Mouse (Mus musculus) heart, postnatal 0 days (tissue): ENCODE measurements at regions not wholly inside any gene's neighbourhood (a gene's known extent, or its start where the extent isn't known, plus 50 kb on each side); places are given as distances from the start of the nearest gene placed in this dataset. TPM values are rescaled to one million over a fixed set of nuclear protein-coding genes. Genes with fewer than 3 reads are reported as not detected.
"Not testable (repeated sequence)": the region's sequence is repeated elsewhere in the genome, so short reads cannot be mapped to it uniquely, and the experiment has no call there.

ENCODE experiments used
- ATAC-seq: fragments of 200-750 bp; cut with Nextera tagmentation; 2 replicates; pipeline ENCODE4 v1.8.0; 2017; ENCODE audit warnings: low read depth, moderate number of reproducible peaks, moderate library complexity; ENCODE audit not compliant: insufficient read depth
- DNase-seq: peaks from one replicate; pipeline ENCODE4 v3.0.0-alpha.2; 2016; ENCODE audit warnings: low spot score
- H3K27ac ChIP-seq: fragments of 300-500 bp; sonication (generic); 2 replicates; pipeline ENCODE4 v1.5.1; 2014; ENCODE audit warnings: low read depth, mild to moderate bottlenecking
- H3K27me3 ChIP-seq: fragments of 300-500 bp; sonication (generic); 2 replicates; pipeline ENCODE4 v1.6.1; 2014; ENCODE audit warnings: low read length, mixed read lengths; ENCODE audit not compliant: control insufficient read depth, insufficient read depth
- H3K36me3 ChIP-seq: fragments of 300-500 bp; sonication (generic); replicated peaks from 2 replicates; pipeline ENCODE4 v1.6.1; 2014; ENCODE audit warnings: low read length, mixed read lengths; ENCODE audit not compliant: control insufficient read depth, insufficient read depth
- H3K4me1 ChIP-seq: fragments of 300-500 bp; sonication (generic); 2 replicates; pipeline ENCODE4 v1.6.1; 2014; ENCODE audit warnings: antibody characterized with exemption; ENCODE audit not compliant: control insufficient read depth, insufficient read depth
- H3K4me2 ChIP-seq: fragments of 300-500 bp; sonication (generic); 2 replicates; pipeline ENCODE4 v1.6.1; 2014; ENCODE audit warnings: low read depth, mild to moderate bottlenecking, low read length, moderate library complexity
- H3K4me3 ChIP-seq: fragments of 300-500 bp; sonication (generic); 2 replicates; pipeline ENCODE4 v1.5.1; 2014; ENCODE audit warnings: low read depth, low read length
- H3K9ac ChIP-seq: fragments of 300-500 bp; sonication (generic); replicated peaks from 2 replicates; pipeline ENCODE4 v1.6.1; 2014; ENCODE audit warnings: low read depth, low read length, mixed read lengths
- H3K9me3 ChIP-seq: fragments of 300-500 bp; sonication (generic); replicated peaks from 2 replicates; pipeline ENCODE4 v1.6.1; 2016; ENCODE audit warnings: low read length; ENCODE audit not compliant: control insufficient read depth
- WGBS: fragments of 180-500 bp; shearing (Covaris S2); extraction: QIAGEN DNeasy Blood & Tissue Kit; methylation state at CpG from one replicate; pipeline ENCODE4 v1.1.7; 2014; 5-methylcytosine and 5-hydroxymethylcytosine counted together
- microRNA-seq: library from miRNA; unstranded; fragments of <30 nt; microRNA quantifications from one replicate; pipeline ENCODE4, GENCODE M21; 2016

DNA sequence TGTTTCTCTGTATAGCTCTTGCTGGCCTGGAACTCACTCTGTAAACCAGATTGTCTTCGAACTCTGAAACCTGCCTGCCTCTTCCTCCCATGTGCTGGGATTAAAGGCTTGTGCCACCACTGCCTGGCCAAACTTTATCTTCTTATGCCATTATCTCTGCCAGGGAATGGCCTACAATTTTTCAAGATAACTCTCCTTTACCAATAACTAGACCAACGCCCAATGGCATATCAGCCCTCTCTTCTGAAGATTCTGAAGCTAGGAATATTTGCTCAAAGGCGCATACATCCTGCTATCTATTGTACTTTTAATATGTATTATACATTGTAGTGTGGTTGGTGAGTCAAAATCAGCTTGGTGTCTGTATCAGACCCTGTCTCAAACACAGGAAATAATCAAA lies 235.4 kb upstream of the Cts3 start:
- ATAC-seq, H3K36me3 ChIP-seq, H3K27ac ChIP-seq, H3K9ac ChIP-seq, H3K27me3 ChIP-seq, H3K4me2 ChIP-seq, DNase-seq, H3K4me1 ChIP-seq, H3K4me3 ChIP-seq, H3K9me3 ChIP-seq: not testable (repeated sequence)
- WGBS: 86% methylated on average over 3 of the region's 3 CpGs

DNA sequence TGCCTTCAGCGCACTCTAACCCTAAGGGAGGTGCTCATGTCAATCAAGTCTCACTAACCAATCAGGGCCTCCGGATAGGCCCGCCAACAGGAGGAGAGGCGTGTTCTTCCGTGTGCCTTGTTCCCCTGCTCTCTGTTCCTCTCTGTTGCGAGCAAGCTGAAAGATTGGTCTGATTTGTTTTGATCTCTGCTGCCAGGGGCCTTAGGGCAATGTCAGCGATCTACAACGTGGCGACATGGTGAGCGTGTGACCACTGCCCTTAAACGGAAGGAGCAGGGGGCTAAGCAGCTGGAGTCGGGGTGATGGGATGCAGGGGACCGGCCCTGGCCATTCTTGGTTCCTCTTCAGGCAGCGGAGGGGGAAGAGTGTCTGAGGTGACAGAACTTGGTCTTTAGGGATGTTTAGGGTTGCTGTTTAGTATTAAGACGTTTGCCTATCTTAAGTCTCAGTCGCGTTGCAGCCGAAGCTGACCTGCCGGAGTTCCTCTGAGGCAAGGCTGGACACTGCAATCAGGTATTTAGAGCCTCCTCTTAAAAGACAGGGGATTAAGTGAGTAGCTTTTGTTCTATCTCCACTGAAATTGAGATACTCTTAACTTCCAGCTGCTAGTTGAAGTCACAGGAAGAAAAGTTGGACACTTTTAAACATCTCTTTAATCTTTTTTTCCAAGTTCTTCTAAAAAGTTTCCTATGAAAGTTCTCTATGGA lies 234.4 kb upstream of the Cts3 start:
- not testable (repeated sequence) for ATAC-seq, H3K9ac ChIP-seq, H3K36me3 ChIP-seq, H3K27ac ChIP-seq, H3K9me3 ChIP-seq, H3K4me1 ChIP-seq, H3K27me3 ChIP-seq
- under 1% methylated on average over 19 of the region's 19 CpGs for WGBS
- peak overlapping the region; percentile 67 for H3K4me2 ChIP-seq
- peak overlapping the region; percentile 59 for H3K4me3 ChIP-seq
- DNase-seq: peak; percentile 32

DNA sequence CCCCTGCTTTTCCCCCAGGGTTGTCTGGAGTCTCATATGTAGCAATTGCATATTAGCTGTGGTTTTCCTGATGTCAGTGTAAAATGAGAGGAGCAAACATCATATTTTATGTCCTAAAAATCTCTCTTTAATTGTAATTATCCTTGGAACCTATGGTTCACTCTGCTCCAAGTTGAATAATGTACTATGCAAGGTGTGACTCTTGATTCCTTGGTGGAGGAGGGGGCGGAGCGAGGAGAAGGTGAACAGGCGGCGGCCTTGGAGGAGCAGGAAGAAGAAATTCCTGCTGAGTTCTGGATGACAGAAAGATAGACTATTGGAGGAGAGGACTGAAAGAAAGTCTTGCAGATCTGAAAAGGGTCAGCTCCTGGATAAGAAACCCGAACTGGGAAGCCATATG lies 233.8 kb upstream of the Cts3 start:
- not testable (repeated sequence) for H3K27ac ChIP-seq, ATAC-seq, H3K9me3 ChIP-seq, DNase-seq, H3K27me3 ChIP-seq, H3K4me1 ChIP-seq, H3K36me3 ChIP-seq, H3K9ac ChIP-seq
- H3K4me2 ChIP-seq: peak overlapping the region; percentile 67
- H3K4me3 ChIP-seq: peak overlapping the region; percentile 59
- WGBS: 15% methylated on average over 5 of the region's 5 CpGs

DNA sequence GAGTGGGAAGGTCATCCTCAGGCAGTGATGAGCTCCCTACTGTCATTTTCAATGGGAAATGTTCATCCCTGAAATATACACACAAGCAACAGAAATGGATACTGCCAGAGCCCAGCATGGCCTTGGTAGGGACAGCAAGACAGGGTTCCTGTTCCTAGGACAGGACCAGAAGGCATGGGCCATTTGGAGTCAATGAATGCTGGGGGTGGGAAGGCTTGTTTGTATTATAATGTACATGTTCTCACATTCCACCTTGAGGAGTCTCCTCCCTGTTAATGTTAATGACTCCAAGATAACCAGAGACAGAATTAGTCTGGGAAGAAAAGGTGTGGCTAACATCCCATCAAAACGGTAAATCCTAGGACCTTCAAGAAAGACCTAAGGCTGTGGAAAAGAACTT lies 193.5 kb upstream of the Cts3 start:
- not testable (repeated sequence) for ATAC-seq, H3K36me3 ChIP-seq, H3K27me3 ChIP-seq, H3K4me2 ChIP-seq, H3K4me3 ChIP-seq, DNase-seq, H3K9me3 ChIP-seq, H3K4me1 ChIP-seq, H3K27ac ChIP-seq, H3K9ac ChIP-seq
- 72% methylated on average over 1 of the region's 1 CpGs for WGBS

Small RNAs in the stretch of these regions (microRNA-seq; reads per million reads assigned to microRNA genes)
- gene Gm23739: not detected
